Mouse (Mus musculus): Measurements from ENCODE around the gene Serhl. TPM values are rescaled to one million over a fixed set of nuclear protein-coding genes. Genes with fewer than 3 reads are reported as not detected.
"Not testable (repeated sequence)": the region's sequence is repeated elsewhere in the genome, so short reads cannot be mapped to it uniquely, and the experiment has no call there.

Gene Serhl
- polyA plus RNA-seq (2012; rRNA removed), result 64.9 and 82.9 TPM in 2 replicates

DNA sequence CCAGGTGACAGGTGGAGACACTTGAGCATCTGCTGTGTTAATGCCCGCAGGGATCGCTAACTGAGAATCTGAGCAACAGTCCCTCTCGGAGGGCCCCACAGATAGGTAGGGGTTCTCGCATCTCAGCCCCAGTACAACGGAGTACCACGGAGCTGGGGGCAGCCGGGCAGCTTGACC, at the start of gene Serhl:
Serhl (plus strand) TSS at position 78 of the 177 bp plus-strand sequence.
- Histone ChIP-seq H3K27ac (ENCODE audit: control insufficient read depth, insufficient read depth, low read length) (no peak within 1 kb of the TSS), H3K4me1 (replicated peaks; ENCODE audit: control insufficient read depth, insufficient read depth, low read length) (peaks cover 8% of the 10 kb centered on the region; the same call in 1 of the 2 replicates), H3K36me3 (ENCODE audit: control insufficient read depth, insufficient read depth, low read length) (no peaks in the 10 kb centered on the region), H3K27me3 (ENCODE audit: control insufficient read depth, insufficient read depth, low read length) (no peaks in the 10 kb centered on the region), H3K4me3 (ENCODE audit: control insufficient read depth, insufficient read depth, low read length) (no peak within 1 kb of the TSS)
- DNase-seq, result no peak
- whole genome bisulfite sequencing, result 72% methylated on average over 7 of the region's 7 CpGs
- no peak for TF ChIP-seq POLR2A (IDR thresholded peaks at IDR 0.05; ENCODE audit: control insufficient read depth, extremely low read depth, insufficient read depth, low read length, poor library complexity)
- TF ChIP-seq CTCF (IDR thresholded peaks at IDR 0.05; ENCODE audit: borderline replicate concordance, control insufficient read depth, extremely low read depth, insufficient read depth, low read length, poor library complexity), result no peak

DNA sequence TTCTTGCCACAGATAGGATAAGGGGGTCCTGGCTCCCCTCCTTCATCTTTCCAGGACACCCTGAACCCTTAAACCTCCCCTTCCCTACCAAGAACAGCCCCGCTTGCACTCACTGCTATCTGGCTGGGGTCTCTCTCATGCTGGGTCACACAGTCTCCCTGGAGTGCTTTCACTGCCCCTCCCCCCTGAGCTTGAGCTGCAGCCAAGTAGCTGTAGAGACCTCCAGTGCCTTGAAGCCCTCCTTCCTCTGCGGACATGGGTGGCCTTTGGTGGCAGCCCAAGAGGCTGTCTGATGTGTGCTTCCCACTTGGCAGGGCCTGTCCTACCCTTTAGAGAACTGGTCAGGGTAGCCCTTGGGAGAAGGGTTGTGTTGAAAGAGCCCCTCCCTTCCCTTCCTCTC, 49.1 kb upstream of the Serhl start:
- Histone ChIP-seq H3K36me3 (ENCODE audit: control insufficient read depth, insufficient read depth, low read length) (no peaks in the 10 kb centered on the region), H3K27me3 (ENCODE audit: control insufficient read depth, insufficient read depth, low read length) (no peaks in the 10 kb centered on the region), H3K4me1 (replicated peaks; ENCODE audit: control insufficient read depth, insufficient read depth, low read length) (peaks cover 43% of the 10 kb centered on the region), H3K4me3 (ENCODE audit: control insufficient read depth, insufficient read depth, low read length) (no peak overlapping the region), H3K27ac (ENCODE audit: control insufficient read depth, insufficient read depth, low read length) (no peak overlapping the region)
- TF ChIP-seq CTCF (IDR thresholded peaks at IDR 0.05; ENCODE audit: borderline replicate concordance, control insufficient read depth, extremely low read depth, insufficient read depth, low read length, poor library complexity), result no peak
- no peak for TF ChIP-seq POLR2A (IDR thresholded peaks at IDR 0.05; ENCODE audit: control insufficient read depth, extremely low read depth, insufficient read depth, low read length, poor library complexity)
- WGBS, result 93% methylated on average over 2 of the region's 2 CpGs
- no peak for DNase-seq

DNA sequence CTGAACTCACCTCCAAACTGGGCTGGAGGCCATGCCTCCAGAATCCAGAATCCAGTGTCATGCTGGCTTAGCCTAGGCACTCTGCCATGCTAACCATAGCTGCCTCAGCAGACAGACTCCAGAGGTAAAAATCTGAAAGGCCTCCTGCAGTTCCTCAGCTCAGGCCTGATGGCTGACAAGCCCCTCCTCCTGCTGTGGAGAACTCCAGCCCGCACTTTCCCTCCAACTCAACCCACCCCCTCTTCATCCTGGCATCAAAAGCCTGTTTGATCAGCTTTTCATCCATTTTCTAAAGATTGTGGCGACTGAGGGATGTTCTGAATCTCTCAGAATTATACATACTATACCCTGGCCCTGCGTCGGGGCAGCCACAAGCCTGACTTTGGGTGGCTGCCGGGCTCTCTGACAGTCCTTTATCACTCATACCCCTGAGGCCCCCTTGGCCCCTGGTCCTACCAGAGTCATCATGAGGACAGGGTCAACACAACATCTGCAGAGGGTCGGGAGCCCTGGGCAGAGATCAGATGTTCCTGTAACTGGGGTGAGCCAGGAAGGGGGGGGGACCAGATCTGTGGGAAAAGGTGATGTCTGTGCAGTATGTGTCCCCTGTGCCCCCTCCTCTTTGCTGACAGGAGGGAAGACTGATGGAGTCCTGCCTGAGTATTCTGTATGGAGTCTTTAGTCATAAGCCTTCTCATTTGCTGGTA, 46.5 kb upstream of the Serhl start:
- TF ChIP-seq CTCF (IDR thresholded peaks at IDR 0.05; ENCODE audit: borderline replicate concordance, control insufficient read depth, extremely low read depth, insufficient read depth, low read length, poor library complexity), result no peak
- no peak for TF ChIP-seq POLR2A (IDR thresholded peaks at IDR 0.05; ENCODE audit: control insufficient read depth, extremely low read depth, insufficient read depth, low read length, poor library complexity)
- peak; percentile 69 for DNase-seq
- no peaks in the 10 kb centered on the region for H3K27me3 ChIP-seq (ENCODE audit: control insufficient read depth, insufficient read depth, low read length)
- no peaks in the 10 kb centered on the region for H3K36me3 ChIP-seq (ENCODE audit: control insufficient read depth, insufficient read depth, low read length)
- 4% methylated on average over 6 of the region's 6 CpGs for WGBS
- peaks cover 29% of the 10 kb centered on the region for H3K4me1 ChIP-seq (replicated peaks; ENCODE audit: control insufficient read depth, insufficient read depth, low read length)
- H3K4me3 ChIP-seq (ENCODE audit: control insufficient read depth, insufficient read depth, low read length), result no peak overlapping the region
- H3K27ac ChIP-seq (ENCODE audit: control insufficient read depth, insufficient read depth, low read length), result no peak overlapping the region

DNA sequence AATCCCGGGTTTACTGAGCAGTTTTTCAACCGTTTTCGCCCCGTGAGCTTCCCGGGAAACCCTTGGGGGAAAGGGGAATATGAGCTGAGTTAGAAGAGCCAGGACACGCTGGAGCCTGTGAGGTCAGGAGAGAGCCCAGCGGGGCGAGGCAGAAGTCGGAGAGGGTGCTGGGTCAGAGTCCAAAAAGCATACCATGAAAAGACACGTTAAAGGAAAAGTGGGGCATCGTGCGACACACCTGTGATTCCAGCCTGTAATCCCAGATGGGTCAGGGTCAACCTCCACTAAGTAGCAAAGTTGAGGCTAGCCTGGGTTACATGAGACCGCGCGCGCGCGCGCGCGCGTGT, 46.0 kb upstream of the Serhl start:
- WGBS, result 90% methylated on average over 22 of the region's 22 CpGs
- Histone ChIP-seq H3K27me3 (ENCODE audit: control insufficient read depth, insufficient read depth, low read length) (no peaks in the 10 kb centered on the region), H3K36me3 (ENCODE audit: control insufficient read depth, insufficient read depth, low read length) (no peaks in the 10 kb centered on the region), H3K27ac (ENCODE audit: control insufficient read depth, insufficient read depth, low read length) (no peak overlapping the region), H3K4me3 (ENCODE audit: control insufficient read depth, insufficient read depth, low read length) (no peak overlapping the region), H3K4me1 (replicated peaks; ENCODE audit: control insufficient read depth, insufficient read depth, low read length) (peaks cover 24% of the 10 kb centered on the region)
- TF ChIP-seq CTCF (IDR thresholded peaks at IDR 0.05; ENCODE audit: borderline replicate concordance, control insufficient read depth, extremely low read depth, insufficient read depth, low read length, poor library complexity) (no peak), POLR2A (IDR thresholded peaks at IDR 0.05; ENCODE audit: control insufficient read depth, extremely low read depth, insufficient read depth, low read length, poor library complexity) (no peak)
- DNase-seq, result no peak

DNA sequence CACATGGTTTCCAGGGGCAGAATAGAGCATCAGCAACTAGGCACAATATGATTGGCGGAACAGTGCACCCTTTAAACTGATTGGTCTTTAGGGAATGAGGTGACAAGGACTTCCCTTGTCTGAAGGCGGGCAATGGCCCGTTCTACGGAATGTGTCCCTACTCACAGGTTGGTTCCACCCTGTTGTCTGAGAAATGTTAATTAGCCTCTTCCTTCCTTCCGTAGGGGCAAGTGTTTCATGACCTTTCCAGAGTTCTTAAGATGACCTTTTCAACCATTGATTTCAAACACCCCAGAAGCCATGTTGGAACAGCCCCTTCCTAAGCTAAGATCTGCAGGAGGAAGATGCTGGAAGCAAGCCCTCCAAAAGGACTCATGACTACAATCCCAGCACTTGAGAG, 43.7 kb upstream of the Serhl start:
- not testable (repeated sequence) for DNase-seq; H3K27ac ChIP-seq (ENCODE audit: control insufficient read depth, insufficient read depth, low read length); H3K36me3 ChIP-seq (ENCODE audit: control insufficient read depth, insufficient read depth, low read length); H3K4me3 ChIP-seq (ENCODE audit: control insufficient read depth, insufficient read depth, low read length); H3K27me3 ChIP-seq (ENCODE audit: control insufficient read depth, insufficient read depth, low read length); H3K4me1 ChIP-seq (replicated peaks; ENCODE audit: control insufficient read depth, insufficient read depth, low read length)
- WGBS, result 95% methylated on average over 5 of the region's 5 CpGs

DNA sequence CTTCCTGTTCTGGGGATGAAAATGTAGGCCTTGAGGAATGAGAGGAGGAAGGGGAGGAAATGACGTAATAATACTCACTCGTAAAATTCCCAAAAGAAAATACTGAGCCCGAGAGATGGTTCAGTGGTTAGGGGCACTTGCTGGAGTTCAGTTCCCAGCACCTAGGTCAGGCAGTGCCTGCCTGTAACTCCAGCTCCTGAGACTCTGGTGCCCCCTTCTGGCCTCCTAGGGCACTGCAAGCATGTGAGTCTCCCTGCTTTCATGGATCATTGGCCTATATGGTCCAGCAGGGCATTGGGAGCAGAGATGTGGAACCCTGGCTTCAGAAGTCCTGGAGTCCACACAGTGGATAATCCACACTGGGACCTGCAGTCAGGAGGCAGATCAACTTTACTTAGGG, 43.0 kb upstream of the Serhl start:
- WGBS, result 98% methylated on average over 3 of the region's 3 CpGs
- no peak overlapping the region for H3K27ac ChIP-seq (ENCODE audit: control insufficient read depth, insufficient read depth, low read length)
- no peak for DNase-seq
- TF ChIP-seq POLR2A (IDR thresholded peaks at IDR 0.05; ENCODE audit: control insufficient read depth, extremely low read depth, insufficient read depth, low read length, poor library complexity), result no peak
- TF ChIP-seq CTCF (IDR thresholded peaks at IDR 0.05; ENCODE audit: borderline replicate concordance, control insufficient read depth, extremely low read depth, insufficient read depth, low read length, poor library complexity), result peak; percentile 60; the same call in 1 of the 2 replicates
- no peaks in the 10 kb centered on the region for H3K36me3 ChIP-seq (ENCODE audit: control insufficient read depth, insufficient read depth, low read length)
- H3K4me1 ChIP-seq (replicated peaks; ENCODE audit: control insufficient read depth, insufficient read depth, low read length), result peaks cover 9% of the 10 kb centered on the region
- H3K4me3 ChIP-seq (ENCODE audit: control insufficient read depth, insufficient read depth, low read length), result no peak overlapping the region
- H3K27me3 ChIP-seq (ENCODE audit: control insufficient read depth, insufficient read depth, low read length), result no peaks in the 10 kb centered on the region

DNA sequence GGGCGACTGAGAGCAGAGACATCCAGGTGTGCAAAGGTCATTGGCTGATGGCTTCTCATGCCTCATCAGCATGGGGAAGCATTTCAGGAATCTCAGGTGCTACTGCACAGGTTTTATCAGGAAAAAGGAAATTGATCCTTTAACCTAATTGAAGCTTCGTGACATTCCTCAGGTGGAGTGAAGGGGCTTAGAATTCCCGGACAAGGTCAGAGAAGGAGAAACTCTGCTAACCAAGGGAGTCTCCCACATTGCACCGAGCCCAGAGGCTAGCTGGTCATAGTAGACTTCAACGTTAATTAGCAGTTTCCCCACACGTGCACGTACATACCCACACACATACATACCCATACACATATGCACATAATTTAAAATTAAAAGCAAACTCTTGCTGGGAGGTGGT, 42.6 kb upstream of the Serhl start:
- Histone ChIP-seq H3K36me3 (ENCODE audit: control insufficient read depth, insufficient read depth, low read length) (no peaks in the 10 kb centered on the region), H3K4me1 (replicated peaks; ENCODE audit: control insufficient read depth, insufficient read depth, low read length) (peaks cover 9% of the 10 kb centered on the region), H3K27ac (ENCODE audit: control insufficient read depth, insufficient read depth, low read length) (no peak overlapping the region), H3K27me3 (ENCODE audit: control insufficient read depth, insufficient read depth, low read length) (no peaks in the 10 kb centered on the region), H3K4me3 (ENCODE audit: control insufficient read depth, insufficient read depth, low read length) (no peak overlapping the region)
- 92% methylated on average over 7 of the region's 7 CpGs for WGBS
- no peak for DNase-seq
- TF ChIP-seq CTCF (IDR thresholded peaks at IDR 0.05; ENCODE audit: borderline replicate concordance, control insufficient read depth, extremely low read depth, insufficient read depth, low read length, poor library complexity) (no peak), POLR2A (IDR thresholded peaks at IDR 0.05; ENCODE audit: control insufficient read depth, extremely low read depth, insufficient read depth, low read length, poor library complexity) (no peak)
